Mouse (Mus musculus): ENCODE data around the gene Spin2f. TPM values are rescaled to one million over a fixed set of nuclear protein-coding genes. Genes with fewer than 3 reads are reported as not detected.

Spin2f gene
- polyA plus RNA-seq (2017; shearing (Covaris generic)) = not detected

GRCm38 (mm10) chrX:31253594-31253993, at the start of gene Spin2f:
TSS of gene Spin2f (plus strand) at chrX:31253894.

Other genes starting within 250 kb of the Spin2f start
- not detected for gene Btbd35f29, start 136.2 kb upstream of the Spin2f start, polyA plus RNA-seq (2017; shearing (Covaris generic))
- gene Btbd35f26, start 82.6 kb downstream of the Spin2f start, polyA plus RNA-seq (2017; shearing (Covaris generic)) = not detected
- gene Btbd35f19, start 130.0 kb downstream of the Spin2f start, polyA plus RNA-seq (2017; shearing (Covaris generic)) = not detected